Comparison of ENCODE assay signal across 7 mouse cellular contexts in the genomic region with DNA sequence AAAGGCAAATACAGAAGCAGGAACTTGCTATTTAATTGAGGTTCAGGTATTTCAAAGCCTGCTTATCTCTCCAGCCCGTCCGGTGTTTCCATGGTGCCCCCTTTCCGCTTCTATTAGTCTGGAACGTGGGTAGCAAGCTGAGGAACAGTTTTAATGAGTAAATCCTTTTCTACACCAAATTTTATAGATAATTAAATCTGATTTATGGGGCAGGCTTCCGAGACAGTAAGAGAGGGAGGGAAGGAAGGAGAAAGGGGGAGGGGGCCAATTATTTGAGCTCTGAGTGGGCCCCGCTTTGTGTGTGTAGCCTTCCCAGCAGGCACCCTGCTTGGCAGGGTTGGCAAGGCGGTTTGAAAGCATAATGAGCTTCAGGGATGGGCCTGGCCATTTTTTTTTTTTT.
DNase-seq lines count a peak whose midpoint lies in the region; ATAC-seq lines count a peak whose summit lies in the region.

No protein-coding gene starts in this region.

- no peaks in the 10 kb centered on the region for H3K9me3 ChIP-seq in forebrain, embryonic 14.5 days (replicated peaks; ENCODE audit: control insufficient read depth, low read length)
- no peaks in the 10 kb centered on the region for H3K9me3 ChIP-seq in limb, embryonic 12.5 days

- peaks cover 28% of the 10 kb centered on the region for H3K4me1 ChIP-seq in forebrain, embryonic 14.5 days (ENCODE audit: control insufficient read depth, insufficient read depth, low read length)
- H3K4me1 ChIP-seq in limb, embryonic 12.5 days (replicated peaks): peaks cover 9% of the 10 kb centered on the region; the same call in 1 of the 2 replicates

- no peaks in the 10 kb centered on the region for H3K36me3 ChIP-seq in forebrain, embryonic 14.5 days (ENCODE audit: control insufficient read depth, insufficient read depth, low read length)
- H3K36me3 ChIP-seq in limb, embryonic 12.5 days: no peaks in the 10 kb centered on the region

- peak overlapping the region; percentile 50; the same call in 1 of the 2 replicates for H3K9ac ChIP-seq in forebrain, embryonic 14.5 days (ENCODE audit: low read length)
- H3K9ac ChIP-seq in limb, embryonic 12.5 days (replicated peaks): no peak overlapping the region

- peak; percentile 47 for DNase-seq in left cerebral cortex, postnatal 4 days
- no peak for DNase-seq in left cerebral cortex, postnatal 36 days (ENCODE audit: low spot score in 2 of 2)
- peak; percentile 92 for DNase-seq in forebrain, embryonic 14.5 days (ENCODE audit: low spot score)
- DNase-seq in retina, embryonic 14.5 days (ENCODE audit: low spot score): peak; percentile 81
- no peak for DNase-seq in gastrocnemius, adult 8-10 months (ENCODE audit: low spot score in 2 of 2)

- 1% methylated on average over 7 of the region's 7 CpGs for WGBS in forebrain, embryonic 14.5 days
- 6% methylated on average over 7 of the region's 7 CpGs for WGBS in limb, embryonic 12.5 days

- H3K27me3 ChIP-seq in forebrain, embryonic 14.5 days (replicated peaks; ENCODE audit: control insufficient read depth, insufficient read depth, low read length): no peaks in the 10 kb centered on the region
- no peaks in the 10 kb centered on the region for H3K27me3 ChIP-seq in limb, embryonic 12.5 days

- intact Hi-C loops in left cerebral cortex, postnatal 4 days (cut with DNase I): no loop called here
- intact Hi-C loops in left cerebral cortex, postnatal 36 days (cut with DNase I): no loop called here

- peak overlapping the region; percentile 15 for H3K4me3 ChIP-seq in forebrain, embryonic 14.5 days (ENCODE audit: low read depth, low read length)
- H3K4me3 ChIP-seq in limb, embryonic 12.5 days (replicated peaks): peak overlapping the region; percentile 29

- H3K27ac ChIP-seq in forebrain, embryonic 14.5 days (ENCODE audit: low read depth, low read length): peak overlapping the region; percentile 55; the same call in 1 of the 2 replicates
- no peak overlapping the region for H3K27ac ChIP-seq in limb, embryonic 12.5 days

- peak; percentile 82 for ATAC-seq in forebrain, embryonic 14.5 days
- peak; percentile 11; the same call in 1 of the 2 replicates for ATAC-seq in limb, embryonic 12.5 days (ENCODE audit: insufficient number of reproducible peaks, insufficient read depth, low FRiP score, low TSS enrichment, low read depth)
- ATAC-seq in monocyte, adult 5-6 weeks (replicated peaks; ENCODE audit: insufficient number of reproducible peaks, low FRiP score, low TSS enrichment, poor library complexity, severe bottlenecking): no peak

- H3K4me2 ChIP-seq in forebrain, embryonic 14.5 days (ENCODE audit: low read length): peak overlapping the region; percentile 49
- H3K4me2 ChIP-seq in limb, embryonic 12.5 days: peak overlapping the region; percentile 55

Comparison
In these comparisons a context has a peak if more than half of its experiments do, and no peak if none do; other contexts are left out.
1. DNase-seq: peak in left cerebral cortex, postnatal 4 days (single experiment), forebrain, embryonic 14.5 days (single experiment) and retina, embryonic 14.5 days (single experiment); none in left cerebral cortex, postnatal 36 days (0 of 2) and gastrocnemius, adult 8-10 months (0 of 2).